Mouse (Mus musculus) heart, postnatal 14 days (tissue): Measurements from ENCODE around the gene Dlg2. TPM values are rescaled to one million over a fixed set of nuclear protein-coding genes. Genes with fewer than 3 reads are reported as not detected.
A peak's percentile ranks its signal among the peaks of the same experiment; 100 is the strongest.
"Not testable (repeated sequence)": the region's sequence is repeated elsewhere in the genome, so short reads cannot be mapped to it uniquely, and the experiment has no call there.

Experiments
- DNase-seq, 2 experiments: peaks; one replicate each; pipeline ENCODE4 v3.0.0; 2021 to 2022
- intact Hi-C: fragments of 180-260 bp; cut with DNase I; formaldehyde crosslinking; loops from one replicate; pipeline ENCODE4 v1.15.1; 2025
- total RNA-seq, 2 experiments: library from RNA; stranded (reverse); gene quantifications; 2 replicates each; pipeline ENCODE4 v1.2.3; 2021

Gene Dlg2
- total RNA-seq, 2 experiments from 2014 or later: 1.9 to 2.9 TPM

DNA sequence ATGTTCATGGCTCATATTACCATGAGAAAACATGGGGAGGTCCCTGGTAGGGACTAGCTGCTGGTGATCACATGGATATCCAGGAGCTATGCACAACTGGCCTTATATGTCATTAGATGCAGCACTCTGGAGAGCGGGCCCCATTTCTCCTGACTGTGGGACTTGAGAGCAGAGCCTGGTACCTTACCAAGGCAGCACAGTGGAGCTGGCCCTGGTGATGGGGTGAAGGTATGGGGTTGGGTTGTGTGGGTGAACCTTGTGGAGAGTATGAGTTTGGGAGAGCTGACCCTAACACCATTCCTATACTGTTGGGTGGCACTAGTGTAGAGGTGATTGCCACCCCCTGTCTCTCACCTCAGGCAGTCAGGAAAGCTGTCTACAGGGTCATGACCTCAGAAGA lies 311.5 kb downstream of the Dlg2 start:
- intact Hi-C loops: no loop called here
- DNase-seq: no peak

DNA sequence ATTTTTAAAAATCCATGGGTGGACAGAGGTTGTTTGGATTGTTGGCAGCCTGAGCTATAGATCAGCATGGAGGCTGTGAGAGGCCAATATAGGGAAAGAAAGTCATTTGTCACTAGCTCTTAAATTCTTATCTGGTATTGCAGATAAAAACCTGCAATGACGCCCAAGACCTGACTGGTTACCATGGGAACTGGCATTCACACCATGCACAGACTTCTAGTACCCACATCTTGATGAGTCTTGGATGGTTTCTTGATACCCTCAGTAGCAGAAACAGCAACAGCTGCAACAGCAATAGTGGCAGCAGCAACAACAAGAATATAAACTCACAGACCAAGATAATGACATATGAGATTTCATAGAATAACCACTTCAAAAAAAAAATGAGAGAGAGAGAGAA lies 315.1 kb downstream of the Dlg2 start:
- intact Hi-C loops: no loop called here
- DNase-seq: no peak

DNA sequence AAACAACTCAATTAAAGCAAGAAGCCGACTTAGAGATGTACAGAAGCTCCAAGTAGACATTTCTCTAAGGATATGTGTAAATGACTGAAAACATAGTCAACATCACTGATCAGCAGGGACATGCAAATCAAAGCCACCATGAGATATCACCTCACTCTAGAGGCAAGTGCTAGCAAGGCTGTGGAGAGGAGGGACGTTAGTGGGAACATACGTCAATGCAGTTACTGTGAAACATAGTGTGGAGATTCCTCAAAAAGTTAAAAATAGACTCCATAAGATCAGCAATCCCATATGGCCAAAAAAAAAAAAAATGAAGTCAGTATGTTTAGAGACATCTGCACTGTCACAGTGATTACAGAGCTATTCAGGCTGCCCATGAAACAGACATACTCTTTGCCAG lies 349.2 kb downstream of the Dlg2 start:
- intact Hi-C loops: no loop called here
- no peak for DNase-seq

DNA sequence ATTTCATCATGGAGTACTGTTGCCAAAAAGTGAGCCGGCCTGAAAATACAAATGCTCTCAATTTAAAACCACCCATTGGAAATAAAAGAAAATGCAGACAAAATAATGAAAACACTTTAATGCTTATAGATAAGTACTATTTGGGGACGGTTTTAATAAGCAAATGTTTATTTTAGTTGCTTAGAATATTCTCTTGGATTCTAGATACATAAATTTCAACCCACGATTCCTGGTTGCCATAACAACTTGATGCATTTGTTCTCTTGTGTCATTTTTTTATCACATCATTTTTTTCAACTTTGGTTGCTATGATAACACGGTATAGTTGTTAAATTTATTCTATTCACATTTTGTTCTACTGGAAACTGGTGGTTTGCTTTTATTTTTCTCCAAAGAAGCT lies 364.8 kb downstream of the Dlg2 start:
- intact Hi-C loops: no loop called here
- DNase-seq: no peak

DNA sequence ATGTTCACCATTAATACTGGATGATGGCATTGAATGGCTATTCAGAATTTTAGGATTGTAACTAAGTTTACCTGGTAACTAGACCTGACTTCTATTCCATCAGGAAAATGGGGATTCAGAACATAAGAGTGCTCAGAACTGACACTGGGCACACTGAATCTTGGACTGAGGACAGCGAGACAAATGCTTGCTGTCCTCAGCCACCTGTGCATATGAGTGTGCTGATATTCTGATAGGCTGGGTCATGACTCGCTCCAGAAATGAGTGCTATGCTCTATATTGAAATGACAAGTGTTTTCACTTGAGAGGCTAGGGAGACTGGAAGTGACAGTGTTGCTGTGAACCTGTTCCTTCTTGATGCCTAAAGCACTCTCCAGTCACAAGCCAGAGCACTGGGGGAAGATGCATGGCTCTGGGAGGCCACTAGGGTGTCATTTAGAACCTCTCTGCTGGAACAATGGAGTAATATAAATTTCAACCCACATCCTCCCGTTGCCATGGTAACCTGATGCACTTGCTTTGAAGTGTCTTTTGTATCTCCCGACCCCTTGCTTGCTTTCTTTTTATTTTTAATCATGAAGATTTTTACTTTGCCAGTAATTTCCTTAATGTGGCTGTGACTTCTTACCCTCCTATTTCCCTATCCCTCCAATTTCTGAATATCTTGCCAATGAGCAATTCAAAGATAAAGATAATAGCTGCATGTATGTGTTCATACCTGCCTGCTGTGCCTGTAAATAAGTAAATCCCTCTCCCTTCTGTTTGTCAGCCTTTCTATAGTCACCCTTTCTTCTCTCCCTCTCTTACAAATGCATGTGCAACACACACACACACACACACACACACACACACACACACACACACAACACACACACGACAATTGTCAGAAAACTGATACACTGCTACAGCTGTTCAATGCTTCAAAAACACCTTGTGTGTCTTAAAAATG lies 367.1 kb downstream of the Dlg2 start:
- intact Hi-C loops: no loop called here
- no peak for DNase-seq

DNA sequence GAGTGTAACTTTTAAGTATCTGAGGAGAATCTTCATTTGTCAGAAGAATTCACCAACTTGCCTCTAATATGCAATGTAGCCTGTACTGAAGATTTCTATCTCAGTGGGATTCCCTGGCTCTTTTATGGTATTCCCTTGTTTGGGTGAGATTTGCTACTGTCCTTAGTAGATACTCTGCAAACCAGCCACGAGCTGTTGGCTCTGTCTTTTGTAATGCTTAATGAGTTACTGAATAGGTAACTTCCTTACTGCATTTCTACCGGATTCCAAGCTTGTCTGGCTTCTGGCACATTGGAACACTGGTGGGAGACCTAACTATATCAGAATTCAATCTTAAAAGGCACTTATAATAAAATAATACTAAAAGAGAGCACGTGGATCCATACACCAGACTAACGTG lies 400.3 kb downstream of the Dlg2 start:
- DNase-seq, intact Hi-C loops: not testable (repeated sequence)

DNA sequence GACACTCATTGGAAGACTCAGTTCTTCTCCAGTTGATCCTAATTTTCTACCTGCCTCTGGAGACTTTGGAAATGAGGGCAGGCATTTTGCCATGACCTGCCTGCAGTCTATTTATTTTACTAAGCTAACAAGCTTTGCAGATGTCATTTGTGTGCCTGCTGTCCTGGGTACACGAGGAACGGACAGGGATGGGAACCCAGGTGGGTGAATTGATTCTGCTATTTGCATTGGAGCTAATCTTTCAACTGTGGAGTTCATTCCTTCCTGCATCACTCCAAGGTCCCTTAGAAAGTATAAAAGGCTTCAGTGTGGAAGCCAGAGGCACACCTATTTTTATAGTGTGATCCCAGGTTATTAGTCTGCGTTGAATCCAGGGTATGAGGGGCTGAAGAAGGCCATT lies 406.3 kb downstream of the Dlg2 start:
- no peak for DNase-seq
- intact Hi-C loops: no loop called here

DNA sequence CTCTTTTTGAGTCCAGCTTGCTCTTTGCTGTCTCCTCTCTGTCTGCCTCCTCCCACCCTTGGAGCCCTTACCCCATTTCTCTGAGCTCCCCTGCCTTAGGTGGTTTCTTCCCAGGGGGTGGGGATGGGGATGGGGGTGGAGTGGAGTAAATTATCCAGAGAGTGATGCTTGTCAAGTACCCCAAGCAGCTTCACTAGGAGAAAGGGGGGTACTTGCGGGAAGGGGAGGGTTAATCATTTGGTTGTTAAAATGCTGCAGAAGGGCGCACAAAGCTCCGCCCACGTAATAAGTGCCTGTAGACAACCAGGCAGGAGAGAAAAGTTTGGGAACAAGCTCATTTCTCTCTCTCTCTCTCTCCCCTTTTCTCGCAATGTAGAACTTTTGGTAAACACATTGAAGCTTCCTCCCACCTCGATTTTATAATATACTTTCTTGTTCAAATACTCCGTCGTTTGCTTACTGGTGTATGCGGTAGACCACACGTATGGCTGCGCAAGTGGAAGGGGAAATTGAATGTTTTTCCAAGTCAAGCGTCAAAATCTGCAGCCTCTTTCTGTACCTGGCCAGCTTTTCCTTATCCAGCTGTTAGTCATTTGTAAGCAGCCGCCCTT lies 410.0 kb downstream of the Dlg2 start:
- intact Hi-C loops: no loop called here
- DNase-seq: no peak

DNA sequence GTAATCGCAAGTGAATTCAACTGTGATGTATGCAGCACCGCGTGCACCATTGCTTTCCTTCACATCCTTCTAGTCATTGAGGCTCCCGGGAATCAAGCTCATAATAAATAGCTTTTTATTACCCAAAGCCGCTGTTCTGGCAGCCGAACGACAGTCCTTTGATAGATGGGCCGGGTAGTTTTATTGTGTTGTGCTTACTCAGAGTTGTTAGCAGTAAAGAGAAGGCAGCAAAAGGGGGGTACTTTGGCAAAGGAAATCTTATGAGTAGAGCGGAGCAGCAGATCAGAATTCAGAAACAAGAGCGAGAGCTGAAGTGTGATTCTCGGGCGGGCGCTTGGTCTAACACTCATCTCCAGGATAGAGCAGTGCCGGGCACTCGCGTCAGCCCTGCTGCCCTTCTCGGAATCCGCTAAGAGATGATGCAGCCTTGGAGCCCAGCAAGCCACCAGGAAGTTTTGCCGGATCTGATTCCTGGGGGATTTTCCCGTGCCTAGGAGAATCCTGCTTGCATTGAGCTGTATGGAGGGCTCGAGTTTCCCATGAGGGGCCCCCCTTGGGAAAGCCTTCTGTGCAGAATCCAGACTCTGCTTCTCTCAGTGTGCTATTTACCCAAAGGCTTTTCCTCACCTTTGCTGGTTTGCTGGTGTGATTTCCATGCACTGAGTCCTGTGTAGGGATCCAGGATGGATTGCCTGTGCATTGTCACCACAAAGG lies 410.7 kb downstream of the Dlg2 start:
- intact Hi-C loops: no loop called here
- peak in 1 of 2 experiments; percentile 1 for DNase-seq

DNA sequence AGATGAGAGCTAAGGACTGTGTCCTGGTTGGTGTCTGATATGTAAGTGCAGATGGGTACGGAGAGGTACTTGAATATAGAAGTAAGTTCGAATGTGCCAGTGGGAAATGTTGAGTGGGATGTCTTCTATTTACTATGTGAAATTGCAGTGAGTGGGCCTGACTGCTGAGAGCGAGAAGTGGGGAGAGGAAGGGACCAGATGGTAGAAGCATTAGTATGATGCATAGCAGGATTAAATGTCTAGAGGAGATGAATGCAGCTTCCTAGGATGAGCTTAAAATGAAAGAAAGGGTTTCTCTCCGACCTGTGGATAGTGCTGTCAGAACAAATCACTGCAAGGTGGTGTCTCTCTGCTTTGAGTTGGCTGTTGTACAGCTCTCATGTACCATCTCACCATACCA lies 451.0 kb downstream of the Dlg2 start:
- intact Hi-C loops: no loop called here
- no peak for DNase-seq

DNA sequence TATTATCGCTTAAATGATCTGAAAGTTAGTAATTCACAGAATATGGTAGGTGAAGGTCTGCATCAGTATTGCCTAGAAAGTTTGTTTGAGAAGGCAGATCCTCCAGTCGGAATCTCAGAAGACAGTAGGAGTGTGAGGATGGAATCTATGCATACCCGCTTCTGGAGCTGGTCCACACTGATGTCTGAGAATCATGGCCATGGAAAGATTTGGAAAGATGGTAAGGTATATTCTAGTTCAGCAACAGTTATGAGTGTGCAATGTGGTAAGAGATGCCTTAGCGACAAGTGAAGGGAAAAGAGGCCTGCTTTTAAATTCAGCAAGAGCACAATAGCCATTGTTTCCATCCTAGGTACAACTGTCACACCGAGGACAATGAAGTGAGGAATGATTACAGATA lies 464.3 kb downstream of the Dlg2 start:
- intact Hi-C loops: no loop called here
- no peak for DNase-seq

DNA sequence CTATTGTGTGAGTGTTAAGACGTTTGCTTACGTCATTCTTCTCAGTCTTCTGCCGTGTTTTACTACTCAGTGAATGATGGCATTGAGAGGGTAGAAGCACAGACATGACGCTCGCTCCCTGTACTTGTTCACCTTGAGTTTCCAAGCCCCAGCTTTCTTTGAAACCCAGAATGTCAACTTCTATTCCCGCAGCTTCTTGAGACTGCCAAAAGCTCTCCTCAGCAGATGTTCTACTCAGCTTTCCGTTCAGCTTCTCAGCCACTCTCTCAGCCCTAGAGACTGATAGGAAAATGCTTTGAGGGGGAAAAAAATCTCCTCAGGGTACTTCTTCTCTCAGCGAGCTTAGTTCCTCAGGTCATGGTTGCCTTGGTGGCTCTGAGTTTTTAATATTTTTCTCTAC lies 470.6 kb downstream of the Dlg2 start:
- intact Hi-C loops: no loop called here

DNA sequence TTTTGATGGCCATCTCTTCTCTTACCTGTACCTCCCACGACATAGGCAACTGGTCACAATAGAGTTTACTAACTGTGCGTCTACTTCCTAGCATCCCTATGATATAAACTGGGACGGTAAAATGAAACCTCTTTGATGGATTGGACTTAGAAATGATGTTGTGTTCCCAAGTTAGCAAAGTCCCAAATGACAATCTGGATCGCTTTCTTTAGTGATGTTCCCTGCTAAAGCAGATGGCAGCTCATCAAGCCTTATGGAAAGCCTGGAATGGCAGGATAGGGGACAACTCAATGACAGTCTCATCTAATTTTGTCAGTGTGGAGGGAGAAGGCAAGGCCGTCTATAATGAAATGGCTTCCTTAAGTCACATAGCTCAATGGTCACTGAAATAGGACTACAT lies 472.7 kb downstream of the Dlg2 start:
- intact Hi-C loops: no loop called here

More for the DNA sequence above, 470.6 kb downstream of the Dlg2 start:
- DNase-seq: no peak

DNA sequence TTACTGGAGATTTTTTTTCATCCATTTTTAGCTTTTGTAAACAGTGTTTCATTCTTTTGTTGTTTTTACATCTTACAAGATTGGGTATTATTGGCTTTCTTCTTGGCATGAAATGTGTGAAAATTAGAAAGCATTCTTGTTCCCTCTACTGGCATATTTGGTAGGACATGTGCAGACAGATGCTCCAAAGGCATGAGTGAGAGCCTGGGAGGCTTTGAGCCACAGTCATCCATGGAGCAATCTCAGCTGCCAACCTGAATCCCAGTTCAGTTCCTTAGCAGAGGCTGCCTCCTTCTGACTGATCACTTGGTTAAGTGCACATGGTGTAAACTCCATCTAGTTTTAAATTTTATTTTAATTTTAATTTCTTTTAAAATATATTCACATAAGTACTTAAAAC lies 500.8 kb downstream of the Dlg2 start:
- intact Hi-C loops: no loop called here
- no peak for DNase-seq

More for the DNA sequence above, 472.7 kb downstream of the Dlg2 start:
- no peak for DNase-seq

DNA sequence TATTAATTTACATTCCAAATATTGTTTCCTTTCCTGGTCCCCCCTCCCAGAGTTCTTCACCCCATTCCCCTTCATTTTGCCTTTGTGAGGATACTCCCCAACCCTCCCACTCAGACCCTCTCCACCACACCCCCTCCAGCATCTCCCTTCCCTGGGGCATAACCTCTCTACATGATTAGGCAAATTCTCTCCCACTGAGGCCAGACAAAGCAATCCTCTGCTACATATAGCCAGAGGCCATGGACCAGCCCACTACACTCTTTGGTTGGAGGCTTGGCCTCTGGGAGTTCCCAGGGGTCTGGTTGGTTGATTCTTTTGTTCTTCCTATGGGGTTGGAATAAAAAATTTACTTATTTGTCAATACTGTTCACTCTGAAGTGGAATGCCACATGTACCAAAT lies 505.6 kb downstream of the Dlg2 start:
- no peak for DNase-seq
- intact Hi-C loops: no loop called here

DNA sequence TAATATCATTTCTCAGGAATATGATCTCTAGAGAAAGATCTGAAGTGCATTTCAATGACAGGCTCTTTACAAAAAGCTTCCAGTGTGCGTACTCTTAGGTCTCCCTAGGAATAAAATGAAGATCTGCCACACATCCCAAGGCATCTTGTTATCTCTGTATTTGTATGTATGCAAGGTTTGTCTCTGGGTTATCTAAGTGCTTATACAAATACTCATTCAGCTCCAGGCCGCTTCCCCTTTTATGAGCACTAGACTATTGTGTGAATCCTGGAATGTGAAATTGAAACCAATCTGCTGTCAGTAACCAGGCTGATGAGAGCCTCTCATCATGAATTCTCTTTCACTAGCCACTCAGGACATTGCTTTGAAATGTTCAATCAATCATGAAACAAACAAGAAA lies 534.2 kb downstream of the Dlg2 start:
- no peak for DNase-seq
- intact Hi-C loops: no loop called here

DNA sequence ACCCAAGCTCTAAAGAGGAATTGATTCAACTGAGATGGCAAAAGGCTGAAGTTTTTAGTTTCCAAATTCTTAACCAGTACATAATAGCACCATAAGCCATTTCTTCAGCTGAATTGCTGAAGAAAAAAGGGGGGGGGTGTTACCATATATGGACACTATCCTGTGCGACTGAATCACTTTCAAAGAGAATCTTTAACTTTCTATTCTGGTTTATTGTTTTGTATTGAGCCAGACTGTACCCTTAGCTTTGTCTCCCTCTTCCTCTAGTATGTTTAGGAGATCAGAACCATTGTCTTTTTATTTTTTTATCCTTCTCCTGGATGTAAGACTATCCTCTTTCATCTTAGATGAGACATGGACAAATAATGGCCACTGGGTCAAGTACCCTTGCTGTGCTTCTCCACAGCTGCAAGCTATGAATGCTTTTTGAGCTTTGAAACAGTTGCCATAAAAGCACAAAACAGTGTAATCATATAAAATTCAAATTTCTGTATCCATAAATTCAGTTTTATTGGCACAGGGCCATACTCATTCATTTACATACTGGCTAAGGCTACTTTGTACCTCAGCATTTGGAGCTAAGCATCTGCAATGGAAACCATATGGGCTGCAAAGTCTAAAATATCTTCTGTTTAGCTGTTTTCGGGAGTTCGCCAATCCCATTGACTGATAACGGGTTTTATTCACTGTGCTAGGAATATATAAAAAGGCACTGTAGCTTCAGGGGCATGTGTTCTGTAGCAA lies 568.7 kb downstream of the Dlg2 start:
- intact Hi-C loops: no loop called here
- DNase-seq: no peak

DNA sequence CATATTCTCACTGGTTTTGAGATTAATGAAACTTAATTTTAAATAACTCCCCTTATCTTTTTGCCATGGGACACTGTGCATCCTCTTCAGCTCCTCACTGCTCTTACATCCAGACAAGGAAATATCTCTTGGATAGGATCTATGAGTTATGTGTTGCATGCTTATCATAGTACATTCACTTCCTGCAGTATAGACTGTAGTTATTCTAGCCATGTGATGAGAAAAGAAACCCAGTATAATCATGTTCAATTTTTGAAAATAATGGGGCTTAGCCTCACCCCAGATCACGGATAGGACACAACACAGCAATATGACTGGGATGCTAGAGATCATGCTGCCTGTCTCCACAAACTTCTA lies 569.2 kb downstream of the Dlg2 start:
- intact Hi-C loops: no loop called here
- DNase-seq: no peak

DNA sequence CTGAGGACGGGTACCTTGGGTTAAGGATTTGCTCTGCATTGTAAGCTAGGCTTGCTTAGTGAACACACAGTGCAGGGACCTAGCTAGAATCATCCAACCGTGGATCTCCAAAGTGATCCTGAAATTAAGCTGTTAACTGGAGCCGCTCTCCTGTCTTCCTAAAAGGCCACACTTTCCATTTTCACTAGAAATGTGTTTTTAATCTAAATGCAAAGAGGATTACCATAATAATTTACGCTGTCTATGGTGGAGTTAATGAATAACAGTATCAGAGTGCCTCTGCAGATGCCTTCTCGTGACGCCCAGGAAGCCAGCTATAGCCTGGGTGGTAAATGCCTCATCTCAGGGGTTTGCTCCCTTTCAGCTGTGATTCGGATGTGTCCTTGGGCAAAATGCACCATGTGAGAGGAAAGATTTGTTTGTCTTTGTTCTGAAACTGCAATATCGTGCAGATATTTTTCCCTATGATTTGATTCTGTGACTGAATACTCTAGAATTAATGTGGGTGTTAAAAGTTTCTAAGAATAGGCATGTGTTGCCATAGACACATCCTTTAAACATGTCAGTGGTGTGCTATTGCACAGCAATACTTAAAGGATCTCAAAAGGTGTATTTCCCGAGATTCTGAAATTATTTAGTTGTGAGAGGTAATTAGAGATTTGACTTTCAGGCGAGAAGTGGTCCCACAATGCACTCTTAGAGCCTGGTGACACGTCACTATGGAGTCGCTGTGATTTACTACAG lies 587.0 kb downstream of the Dlg2 start:
- intact Hi-C loops: no loop called here
- no peak for DNase-seq
